Mouse (Mus musculus): ENCODE results near the gene Vsig10.
A peak's percentile ranks its signal among the peaks of the same experiment; 100 is the strongest.
"Not testable (repeated sequence)": the region's sequence is repeated elsewhere in the genome, so short reads cannot be mapped to it uniquely, and the experiment has no call there.

Gene Vsig10

DNA sequence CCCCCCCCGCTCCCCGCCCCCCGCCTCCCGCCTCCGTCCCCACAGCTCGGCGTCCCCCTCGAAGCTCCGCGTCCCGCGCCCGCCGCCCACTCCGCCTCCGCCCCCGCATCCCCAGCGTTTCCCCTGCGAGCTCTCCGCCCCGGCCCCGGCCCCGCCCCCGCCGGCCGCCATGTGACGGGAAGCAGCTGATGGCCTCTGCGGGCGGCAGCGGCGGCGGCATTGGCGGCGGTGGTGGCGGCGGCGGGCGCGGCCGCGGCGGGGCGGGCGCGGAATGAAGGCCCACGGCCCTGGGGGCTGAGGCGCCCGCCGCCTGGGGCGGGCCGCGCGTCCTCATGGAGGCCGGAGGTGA, 38.2 kb downstream of the Vsig10 start, which contains the start of gene Wsb2:
TSS of gene Wsb2 (plus strand) at position 176 of the 349 bp plus-strand sequence.
- peak; percentile 88 for DNase-seq

DNA sequence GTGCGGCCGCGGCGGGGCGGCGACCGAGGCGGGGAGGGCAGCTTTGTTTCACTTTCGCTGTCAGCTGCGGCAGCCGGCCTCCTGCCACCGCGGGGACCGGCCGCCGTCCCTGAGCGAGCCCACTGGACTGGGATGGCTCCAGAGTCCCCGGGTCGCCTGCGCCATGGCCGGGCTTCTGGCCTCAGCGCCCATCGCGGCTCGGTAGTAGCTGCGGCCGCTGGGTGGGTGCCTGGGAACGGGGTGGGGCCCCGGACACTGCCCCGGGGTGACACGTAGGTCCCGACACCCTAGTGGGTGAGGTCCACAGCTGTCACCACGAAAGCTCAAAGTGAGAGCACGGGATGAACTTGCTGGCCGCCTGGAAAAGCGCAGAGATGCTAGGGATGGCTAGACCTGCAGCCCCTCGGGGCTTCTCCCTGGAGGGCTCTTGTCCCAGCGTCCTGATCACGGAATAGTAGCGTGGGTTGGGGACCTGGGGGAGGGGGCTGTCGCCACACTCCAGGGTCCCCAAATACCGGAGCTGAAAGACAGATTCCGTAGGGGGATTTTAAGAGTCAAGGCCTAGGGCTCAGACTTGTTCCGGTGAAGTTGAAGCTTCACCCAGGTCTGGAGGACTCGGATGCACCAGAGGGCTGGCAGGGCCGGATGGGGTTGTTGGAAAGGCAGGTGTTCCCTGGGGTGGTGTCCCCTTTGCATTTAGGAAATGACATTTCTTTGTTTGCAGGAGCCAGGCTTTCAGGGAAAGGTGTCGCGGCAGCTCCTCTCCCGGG, 38.8 kb downstream of the Vsig10 start:
- DNase-seq, result peak; percentile 36

DNA sequence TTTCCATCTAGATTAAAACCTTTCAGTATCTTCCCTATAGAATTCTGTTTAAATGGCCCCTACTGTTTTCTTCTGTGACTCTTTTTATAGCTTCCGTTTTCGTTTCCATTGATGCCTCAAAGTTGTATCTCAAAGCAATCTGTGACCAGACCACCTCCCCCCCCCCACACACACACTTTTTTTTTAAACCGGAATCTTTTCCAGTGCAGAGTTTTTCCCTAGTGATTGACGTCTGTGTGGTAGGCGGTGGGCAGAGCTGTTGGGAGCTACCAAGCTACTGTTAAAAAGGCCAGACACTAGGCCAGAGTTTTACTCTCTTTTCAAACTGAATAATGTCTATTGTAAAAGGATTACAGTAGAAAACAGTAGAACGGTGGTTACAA, 39.4 kb downstream of the Vsig10 start:
- DNase-seq, result no peak

DNA sequence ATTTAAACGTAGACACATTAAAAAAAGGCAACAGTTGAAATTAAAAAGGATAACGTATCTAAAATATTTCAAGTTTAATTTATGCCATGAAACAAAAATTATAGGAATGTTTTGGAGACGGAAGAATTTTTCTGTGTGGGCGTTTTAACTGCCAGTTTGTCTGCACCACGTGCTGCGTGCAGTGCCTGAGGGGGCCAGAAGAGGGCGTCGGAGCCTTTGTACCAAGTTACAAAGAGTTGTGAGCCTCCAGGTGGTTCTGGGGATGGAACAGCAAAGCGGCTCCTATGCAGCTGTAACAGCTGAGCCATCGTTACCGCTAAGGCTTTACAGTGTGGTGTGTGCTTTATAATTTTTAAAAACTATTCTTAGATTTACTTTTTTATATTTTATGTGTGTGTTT, 39.8 kb downstream of the Vsig10 start:
- peak; percentile 92 for DNase-seq

DNA sequence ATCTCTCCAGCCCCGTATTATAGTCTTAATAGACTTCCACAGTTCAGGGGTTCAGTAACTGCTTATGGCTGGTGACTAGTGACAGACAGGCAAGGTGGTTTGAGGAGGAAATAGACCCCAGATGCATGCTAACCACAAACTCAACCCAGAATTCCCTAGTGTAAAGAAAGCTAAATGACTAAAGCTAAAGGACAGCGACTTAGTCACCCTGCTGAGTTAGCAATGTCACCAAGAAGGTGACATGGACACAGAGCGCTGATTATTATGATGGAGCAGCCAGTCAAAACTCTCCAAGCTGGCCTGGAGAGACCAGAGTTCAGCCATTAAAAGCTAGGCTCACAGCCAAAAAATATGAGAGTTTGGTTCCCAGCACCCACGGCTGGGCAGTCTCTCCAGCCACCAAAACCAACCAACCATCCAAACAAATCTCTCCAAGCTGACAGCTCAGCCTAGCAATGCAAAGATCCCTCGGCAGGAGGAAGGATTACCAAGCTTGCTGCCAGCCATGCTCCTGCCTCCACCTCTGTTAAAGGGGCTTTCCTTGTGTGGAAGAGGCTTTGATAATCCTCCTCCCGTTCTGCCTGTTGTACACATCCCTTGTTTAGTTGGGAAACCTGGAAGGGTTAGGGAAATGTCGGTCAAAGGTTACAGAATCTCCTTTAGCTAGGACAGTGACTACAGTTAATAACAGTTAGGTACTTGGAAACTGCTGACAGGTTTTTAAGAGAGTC, 40.8 kb downstream of the Vsig10 start:
- no peak for DNase-seq

DNA sequence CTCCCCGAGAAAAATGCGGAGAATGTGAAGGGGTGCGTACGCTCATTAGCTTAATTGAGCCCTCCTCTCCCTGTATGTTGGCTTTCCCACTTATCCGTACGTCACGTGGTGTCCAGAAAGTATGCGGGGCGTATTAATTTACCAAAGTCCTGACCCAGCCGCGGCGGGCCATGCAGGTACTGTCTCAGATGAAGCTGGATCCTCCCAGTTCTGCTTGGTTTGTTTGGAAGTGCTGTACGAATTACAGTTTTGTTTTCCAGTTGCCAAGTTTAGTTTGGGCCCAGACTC, 41.3 kb downstream of the Vsig10 start:
- DNase-seq, result no peak

DNA sequence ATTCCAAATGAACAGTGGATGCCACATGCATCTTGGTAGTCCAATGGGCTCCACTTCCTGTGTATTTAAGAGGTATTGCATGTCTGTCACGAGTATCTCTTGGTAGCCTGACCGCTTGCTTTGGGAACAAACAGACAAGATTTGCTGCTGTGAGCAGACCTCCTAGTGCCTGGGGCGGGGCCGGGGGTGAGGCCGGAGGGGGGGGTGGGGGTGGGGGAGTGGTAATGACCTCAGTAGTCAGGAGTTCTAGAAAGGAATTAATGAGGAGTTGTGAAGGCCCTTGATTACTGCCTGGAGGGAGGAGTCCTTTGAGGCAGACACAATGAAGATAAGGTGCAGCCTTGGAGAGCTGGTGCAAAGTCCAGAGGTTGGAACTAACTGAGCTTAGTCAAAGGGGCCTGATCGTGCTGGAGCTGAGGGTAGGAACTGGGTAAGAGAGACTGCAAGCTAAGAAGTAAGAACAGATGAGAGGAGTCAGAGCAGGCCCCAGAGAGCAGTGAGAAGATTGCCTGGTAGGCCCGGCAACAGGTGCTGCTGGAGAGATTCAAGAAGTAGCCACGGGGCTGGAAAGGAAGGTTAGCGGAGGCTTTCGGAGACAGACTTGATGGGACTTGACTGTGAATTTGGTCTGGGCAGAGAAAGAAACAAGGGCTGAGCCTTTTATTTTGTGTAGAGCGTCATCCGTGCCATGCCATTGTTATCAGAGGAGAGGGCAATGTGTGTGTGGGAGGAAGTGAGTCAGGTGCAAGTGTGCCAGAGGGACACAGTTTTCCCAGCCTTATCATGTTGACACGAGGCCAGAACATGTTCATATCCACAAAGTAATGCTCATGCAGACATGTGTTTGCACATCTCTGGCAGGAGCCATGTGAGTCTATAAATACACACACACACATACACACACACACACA, 42.0 kb downstream of the Vsig10 start:
- no peak for DNase-seq

DNA sequence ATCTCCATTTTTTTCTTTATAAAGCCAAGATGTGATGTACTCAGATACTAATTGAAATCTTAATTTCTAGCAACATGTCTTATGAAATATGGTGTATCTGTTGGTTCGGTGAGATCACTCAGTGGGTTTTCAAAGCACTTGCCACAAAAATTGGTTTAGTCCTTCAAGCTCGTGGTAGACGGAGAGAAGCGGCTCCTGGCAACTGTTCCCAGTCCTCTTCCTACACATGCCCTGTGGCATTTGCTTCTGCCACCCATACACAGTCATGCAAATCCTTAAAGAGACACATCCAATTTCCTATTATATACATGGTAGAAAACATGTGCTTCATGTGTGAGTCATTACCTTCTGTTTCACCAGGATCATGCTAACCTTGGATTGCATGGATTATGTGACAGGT, 42.7 kb downstream of the Vsig10 start:
- DNase-seq, result no peak

DNA sequence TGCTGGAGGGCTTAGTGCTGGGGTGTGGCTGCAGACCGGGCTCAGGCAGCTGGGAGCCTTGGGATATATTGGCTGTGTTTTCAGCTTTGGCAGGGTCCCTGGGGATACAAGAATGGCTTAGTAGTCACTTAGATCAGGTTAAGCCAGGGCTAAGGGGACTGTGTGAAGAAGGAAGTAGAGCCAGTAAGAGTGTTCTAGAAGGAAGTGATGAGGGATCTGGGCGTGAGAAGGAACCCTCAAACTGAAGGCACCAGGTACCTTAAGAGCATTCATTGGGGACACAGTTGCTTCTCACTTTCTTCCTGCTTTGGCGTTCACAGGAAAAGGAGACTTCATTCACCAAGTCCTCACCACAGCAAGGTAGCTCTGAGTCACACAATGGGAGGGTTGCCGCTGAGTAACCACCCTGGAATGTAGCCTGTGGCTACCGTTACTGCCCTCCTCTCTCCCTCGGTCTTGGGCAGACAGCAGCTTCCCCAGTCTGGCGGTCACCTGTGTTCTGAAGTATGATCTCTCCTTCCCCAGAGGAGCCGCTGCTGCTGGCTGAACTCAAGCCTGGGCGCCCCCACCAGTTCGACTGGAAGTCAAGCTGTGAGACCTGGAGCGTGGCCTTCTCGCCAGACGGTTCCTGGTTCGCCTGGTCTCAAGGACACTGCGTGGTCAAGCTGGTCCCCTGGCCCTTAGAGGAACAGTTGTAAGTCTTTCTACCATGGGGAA, 44.3 kb downstream of the Vsig10 start:
- DNase-seq, result no peak

DNA sequence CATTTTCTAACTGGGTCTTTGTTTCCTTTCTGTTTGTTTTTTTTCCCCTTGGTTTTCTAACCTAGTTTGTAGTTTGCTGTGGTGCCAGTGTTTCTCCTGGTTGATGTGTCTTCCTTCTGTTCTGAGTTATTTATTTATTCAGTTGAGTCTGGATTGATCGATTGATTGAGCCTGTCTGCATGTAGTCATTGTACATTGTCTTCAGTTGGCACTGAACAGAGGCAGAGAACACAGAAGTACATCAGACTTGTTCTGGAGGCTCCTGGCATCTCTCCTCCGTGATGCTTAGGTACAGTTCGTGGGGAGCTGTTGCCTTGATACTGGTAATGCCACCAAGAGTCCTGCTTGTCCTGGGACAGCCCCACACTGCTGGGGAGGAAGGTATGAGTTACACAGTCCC, 45.9 kb downstream of the Vsig10 start:
- no peak for DNase-seq

DNA sequence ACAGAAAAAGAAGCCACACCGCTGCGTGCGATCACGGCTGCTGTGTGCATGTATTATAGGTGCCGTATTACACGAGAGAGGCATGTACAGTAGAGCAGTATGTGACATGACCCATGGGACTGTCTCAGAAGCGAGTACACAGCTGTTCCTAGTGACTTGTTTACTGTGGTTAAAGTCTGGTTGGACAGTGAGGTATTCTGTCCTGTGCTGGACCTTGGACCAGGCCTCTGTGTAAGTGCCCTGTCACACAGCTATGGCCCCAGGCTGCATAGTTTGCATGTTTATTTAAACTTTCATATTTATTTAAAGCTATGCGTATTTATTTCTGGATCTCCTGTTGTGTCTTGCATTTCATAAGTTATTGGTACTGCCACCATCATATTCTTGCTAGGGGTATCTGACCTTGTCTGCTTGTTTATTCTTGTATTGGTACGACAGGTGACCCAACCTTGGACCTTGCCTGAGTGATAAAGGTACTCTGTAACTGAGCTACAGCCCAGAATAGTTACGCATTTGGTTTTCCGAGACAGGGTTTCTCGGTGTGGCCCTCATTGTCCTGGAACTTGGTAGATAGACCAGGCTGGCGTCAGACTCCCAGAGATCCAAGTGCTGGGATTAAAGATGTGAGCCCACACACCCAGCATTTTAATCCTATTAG, 47.1 kb downstream of the Vsig10 start:
- no peak for DNase-seq

DNA sequence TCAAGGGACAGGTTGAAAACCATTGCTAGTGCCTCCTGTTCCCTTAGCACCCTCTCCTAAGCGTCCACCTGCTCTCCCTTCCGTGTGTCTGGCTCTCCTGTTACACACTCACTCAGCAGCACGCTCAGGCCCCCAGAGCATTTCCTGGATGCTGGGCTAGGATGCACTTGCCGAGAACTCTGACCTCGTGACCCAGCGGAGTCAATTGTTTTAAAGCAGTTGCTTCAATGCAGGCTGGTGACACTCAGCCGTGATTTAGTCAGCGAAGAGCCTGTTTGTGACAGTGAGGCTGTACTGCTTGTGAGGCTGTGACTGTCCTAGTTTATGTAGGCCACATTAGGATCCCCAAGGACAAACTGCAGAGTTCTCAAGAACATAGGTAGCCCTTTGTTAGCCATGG, 48.3 kb downstream of the Vsig10 start:
- no peak for DNase-seq

DNA sequence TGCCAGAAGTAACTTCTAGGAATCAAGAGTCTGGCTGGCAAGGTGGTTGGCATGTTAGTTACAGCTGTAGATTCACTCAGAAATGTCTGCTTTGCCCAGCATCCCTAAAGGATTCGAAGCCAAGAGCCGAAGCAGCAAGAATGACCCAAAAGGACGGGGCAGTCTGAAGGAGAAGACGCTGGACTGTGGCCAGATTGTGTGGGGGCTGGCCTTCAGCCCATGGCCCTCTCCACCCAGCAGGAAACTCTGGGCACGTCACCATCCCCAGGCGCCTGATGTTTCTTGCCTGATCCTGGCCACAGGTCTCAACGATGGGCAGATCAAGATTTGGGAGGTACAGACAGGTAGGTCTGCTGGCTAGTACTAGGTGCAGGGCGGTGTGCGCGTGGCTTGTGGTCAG, 51.7 kb downstream of the Vsig10 start:
- no peak for DNase-seq

DNA sequence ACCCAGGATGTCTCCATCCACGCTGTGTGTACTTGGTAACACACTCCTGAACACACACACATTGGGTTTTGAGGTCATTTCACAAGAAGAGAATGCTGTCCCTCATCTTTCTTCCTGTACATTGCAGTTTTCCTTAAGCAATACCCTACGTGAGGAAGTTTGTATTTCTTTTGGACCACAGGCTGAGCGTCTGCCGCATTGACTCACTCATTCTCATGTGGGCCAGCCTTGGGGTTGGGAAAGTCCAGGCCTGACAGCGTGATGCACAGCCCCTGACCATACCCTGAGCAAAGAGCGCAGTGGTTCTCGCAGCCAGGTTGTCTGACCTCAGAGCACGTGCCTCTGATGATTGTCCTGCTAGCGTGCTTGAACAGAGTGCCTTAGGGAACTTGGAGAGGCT, 54.5 kb downstream of the Vsig10 start:
- no peak for DNase-seq

DNA sequence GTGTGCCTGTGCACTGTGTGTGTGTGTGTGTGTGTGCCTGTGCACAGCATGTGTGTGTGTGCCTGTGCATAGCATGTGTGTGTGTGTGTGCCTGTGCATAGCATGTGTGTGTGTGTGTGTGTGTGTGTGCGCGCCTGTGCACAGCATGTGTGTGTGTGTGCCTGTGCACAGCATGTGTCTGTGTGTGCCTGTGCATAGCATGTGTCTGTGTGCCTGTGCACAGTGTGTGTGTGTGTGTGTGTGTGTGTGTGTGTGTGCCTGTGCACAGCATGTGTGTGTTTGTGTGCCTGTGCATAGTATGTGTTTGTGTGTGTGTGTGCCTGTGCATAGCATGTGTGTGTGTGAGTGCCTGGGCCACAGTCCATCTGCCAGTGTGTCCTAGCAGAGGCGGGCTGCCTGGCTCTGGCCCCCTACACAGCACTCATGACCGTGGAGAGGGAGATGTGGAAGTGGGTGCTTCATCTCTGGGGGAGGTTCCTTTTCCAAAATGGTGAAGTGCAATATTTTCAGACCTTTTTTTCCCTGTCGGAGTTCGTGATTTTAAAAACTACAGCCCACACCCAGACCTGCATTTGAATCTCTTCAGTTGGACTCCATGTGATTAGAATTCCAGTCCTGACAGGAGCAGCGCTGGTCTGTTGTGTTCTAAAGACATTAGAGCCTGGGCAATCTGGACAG, 55.6 kb downstream of the Vsig10 start:
- DNase-seq, result no peak

DNA sequence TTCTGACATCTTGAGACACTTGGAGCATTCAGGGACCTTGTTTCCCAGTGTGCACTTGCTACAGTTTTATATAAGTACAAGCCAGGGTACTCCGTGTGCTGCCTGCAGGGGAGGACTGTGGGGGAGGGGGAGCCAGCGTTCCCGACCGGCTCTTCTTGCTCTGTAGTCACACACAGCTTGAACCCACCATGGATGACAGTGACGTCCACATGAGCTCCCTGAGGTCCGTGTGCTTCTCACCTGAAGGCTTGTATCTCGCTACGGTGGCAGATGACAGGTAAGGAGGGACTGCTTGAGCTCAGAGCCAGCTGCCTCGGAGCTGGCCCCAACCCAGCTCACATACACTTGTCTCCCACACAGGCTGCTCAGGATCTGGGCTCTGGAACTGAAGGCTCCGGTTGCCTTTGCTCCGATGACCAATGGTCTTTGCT, 57.5 kb downstream of the Vsig10 start:
- peak; percentile 63 for DNase-seq

DNA sequence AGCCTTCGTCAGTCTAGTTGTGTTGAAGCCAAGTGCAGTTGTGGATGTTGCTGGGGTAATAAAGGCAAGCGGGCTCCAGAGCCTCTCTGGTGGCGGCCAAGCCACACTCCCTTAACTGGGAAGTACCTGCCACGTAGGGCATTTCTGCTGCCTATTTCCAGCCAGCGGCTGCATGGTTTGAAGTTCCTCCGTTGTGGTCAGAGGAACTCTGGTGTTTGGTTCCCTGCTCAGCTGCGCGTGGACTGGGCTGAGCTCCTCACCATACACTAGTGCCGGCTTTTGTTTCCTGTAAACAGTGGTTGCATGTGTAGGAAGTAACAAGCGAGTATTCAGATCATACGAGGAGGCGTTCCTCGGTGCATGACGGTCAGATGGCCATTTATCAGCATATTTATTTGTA, 58.8 kb downstream of the Vsig10 start:
- DNase-seq, result not testable (repeated sequence)

DNA sequence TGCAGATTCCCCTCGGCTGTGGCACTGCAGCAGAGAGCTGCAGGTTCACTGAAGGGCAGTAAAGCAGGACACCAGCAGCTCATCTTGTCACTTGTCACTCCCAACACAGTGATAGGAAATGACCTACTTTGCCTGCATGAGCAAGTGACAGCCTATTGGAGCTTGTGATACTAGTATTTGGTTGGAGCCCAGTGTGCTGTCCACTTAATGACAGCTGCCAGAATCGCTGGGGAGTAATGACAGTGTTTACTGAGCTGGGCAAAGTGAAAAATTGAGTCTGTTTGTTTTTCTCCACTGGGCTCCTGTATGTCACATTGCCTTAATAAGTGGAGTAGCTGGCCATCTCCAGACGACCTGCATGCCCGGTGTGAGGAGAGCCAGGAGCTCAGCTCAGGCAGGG, 61.3 kb downstream of the Vsig10 start:
- DNase-seq, result no peak

DNA sequence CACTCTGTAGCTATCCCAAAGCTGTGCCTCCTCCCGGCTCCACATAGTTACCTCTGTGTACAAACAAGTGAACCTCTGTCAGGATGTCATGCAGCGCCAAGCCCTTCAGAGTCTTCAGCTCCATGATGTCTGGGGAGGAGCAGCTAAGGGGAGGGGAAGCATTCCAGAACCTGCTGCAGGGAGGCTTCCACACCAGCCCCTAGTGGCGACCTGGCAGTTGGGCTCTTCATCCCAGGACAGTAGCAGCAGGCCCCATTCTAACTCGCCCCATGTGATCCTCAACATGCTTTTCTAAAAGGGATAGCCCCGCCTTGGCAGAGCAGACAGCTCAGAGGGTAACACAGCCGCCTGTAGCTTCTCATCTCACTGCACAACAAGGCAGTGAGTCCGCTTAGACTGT, 62.9 kb downstream of the Vsig10 start:
- no peak for DNase-seq

DNA sequence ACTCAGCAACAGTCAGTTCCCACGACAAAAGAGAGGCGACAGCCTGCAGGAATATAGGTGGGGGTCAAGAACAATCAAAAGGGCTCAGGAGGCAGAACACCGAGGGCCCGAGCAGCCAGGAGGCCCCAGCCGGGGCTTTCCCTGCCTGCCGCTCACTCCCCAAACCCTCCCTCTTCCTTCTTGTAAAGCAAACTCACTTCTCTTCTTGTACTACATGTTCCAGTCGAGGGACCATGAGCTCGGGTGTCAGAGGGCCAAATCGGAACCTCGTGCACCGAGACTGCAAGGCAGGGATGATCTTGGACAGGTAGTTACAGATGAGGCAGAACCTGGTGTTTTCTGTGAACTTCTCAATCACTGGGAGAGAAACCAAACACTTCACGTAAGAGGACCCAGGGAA, 64.3 kb downstream of the Vsig10 start:
- DNase-seq, result no peak

DNA sequence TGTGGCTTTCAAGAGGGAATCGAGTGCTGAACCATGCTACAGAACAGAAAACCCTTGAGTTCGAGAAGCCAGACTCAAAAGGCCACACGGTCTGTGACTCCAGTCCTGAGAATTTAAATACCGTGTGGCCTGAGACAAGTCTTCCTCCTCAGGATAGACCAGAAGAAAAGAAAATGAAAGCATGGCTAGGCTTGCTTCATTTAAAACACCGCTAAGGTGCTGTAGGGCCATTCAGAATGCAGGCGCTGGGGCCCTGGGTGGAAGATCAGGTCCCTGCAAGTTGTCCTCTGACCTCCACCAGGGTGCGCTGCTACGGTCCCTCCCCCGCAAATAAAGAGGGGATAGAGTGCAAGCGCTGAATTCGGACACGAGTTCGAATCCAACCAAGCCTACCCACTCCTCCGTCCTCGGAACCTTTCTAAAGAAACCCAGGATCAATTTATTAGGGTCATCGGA, 69.4 kb downstream of the Vsig10 start:
- DNase-seq, result peak; percentile 39

DNA sequence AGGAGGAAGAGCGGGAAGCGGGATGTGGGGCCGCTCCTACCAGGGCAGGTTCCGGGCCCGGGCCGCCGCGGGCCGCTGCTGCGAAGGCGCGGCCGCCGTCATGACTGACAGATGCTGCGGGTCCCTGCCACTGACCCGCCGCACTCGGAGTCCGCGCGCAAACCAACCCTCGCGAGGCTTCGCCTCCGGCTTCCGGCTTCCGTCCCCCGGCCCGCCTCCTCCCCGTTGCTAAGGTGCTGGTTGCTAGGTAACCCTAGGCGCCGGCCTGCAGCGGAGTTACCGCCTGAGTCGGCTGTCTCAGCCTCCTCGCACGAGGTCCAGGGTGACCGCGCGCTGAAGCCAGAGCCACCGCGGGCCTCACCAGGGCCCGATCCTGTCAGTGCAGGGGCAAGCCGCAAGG, 70.0 kb downstream of the Vsig10 start, which contains the start of gene Rfc5:
TSS of gene Rfc5 (minus strand) at position 171 of the 400 bp plus-strand sequence.
- peak; percentile 97 for DNase-seq
